Mouse (Mus musculus): Measurements from ENCODE around the gene Csrp3. TPM values are rescaled to one million over a fixed set of nuclear protein-coding genes. Genes with fewer than 3 reads are reported as not detected.

The Csrp3 gene
- total and polyA plus RNA-seq, 3 experiments: 1.7 to 2.3 TPM; not detected in 1

DNA sequence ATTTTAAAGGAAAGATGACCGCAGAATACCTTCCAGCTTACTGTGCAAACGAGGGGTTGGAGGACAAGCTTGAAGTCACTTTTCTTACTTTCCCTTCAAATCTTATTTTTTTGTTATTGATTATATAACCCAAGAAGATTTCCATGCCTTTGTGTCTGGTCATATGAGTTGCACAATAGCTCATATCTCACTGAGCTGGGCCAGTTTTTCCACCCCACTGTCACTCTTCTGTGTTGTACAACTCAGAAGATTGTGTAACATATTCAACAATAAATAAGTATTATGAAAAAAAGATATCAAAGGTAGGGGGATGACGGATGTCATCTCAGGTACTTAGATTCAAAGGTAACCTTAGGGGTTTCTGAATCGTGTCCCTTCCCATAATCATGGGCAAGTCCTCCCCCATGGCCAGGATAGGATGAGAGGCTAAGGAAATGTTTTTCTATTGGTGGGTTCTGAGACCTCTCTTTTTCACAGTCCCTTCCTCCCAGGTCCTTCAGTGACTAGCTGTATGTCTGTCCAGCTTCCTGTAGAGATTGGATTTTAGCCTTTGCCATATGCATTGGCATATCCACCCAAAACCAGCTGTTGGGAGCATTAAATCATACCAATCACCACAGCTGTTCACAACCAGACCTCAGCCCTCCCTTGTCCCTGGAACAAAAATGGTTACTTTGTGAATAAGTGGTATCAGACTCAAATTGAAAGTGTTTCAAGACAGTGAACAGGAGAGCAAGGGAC lies 35.9 kb upstream of the Csrp3 start:
- H3K27ac ChIP-seq (ENCODE audit: insufficient read depth, low read depth): no peak overlapping the region
- H3K4me1 ChIP-seq (ENCODE audit: control insufficient read depth in 1 of 2, insufficient read depth in 2 of 2): peaks cover 4 to 13% of the 10 kb centered on the region in 2 experiments; a peak in 3 of 4 replicates
- no peak overlapping the region for H3K9ac ChIP-seq (ENCODE audit: insufficient read depth, low read depth)
- H3K9me3 ChIP-seq (replicated peaks; ENCODE audit: low read length): no peaks in the 10 kb centered on the region
- H3K79me2 ChIP-seq (replicated peaks; ENCODE audit: control insufficient read depth, extremely low read depth, insufficient read depth, poor library complexity, severe bottlenecking): no peaks in the 10 kb centered on the region; the same call in 1 of the 2 replicates
- in situ Hi-C loops (cut with MboI; ENCODE audit: low pct_ligation_motif_present, low pct_unique_long_range_greater_than_20kb, low sequenced_read_pairs): no loop called here
- H3K27me3 ChIP-seq (replicated peaks): peaks cover 67% of the 10 kb centered on the region
- H3K4me2 ChIP-seq (ENCODE audit: insufficient read depth, low read depth, poor library complexity, severe bottlenecking): no peak overlapping the region
- H3K4me3 ChIP-seq (replicated peaks in 1 of 3; ENCODE audit: low read depth in 2 of 3, low read length in 2 of 3, poor library complexity in 1 of 3): no peak overlapping the region
- DNase-seq (ENCODE audit: extremely low read depth): no peak
- TF ChIP-seq USF2 (conservative IDR thresholded peaks at IDR 0.05; ENCODE audit: low read depth, low read length) (no peak), UBTF (IDR thresholded peaks at IDR 0.05; ENCODE audit: low read depth, low read length) (no peak), BHLHE40 (IDR thresholded peaks at IDR 0.05; ENCODE audit: low read depth, low read length) (no peak), SIN3A (IDR thresholded peaks at IDR 0.05; ENCODE audit: low read length) (no peak), SMC3 (IDR thresholded peaks at IDR 0.05; ENCODE audit: low read depth, low read length) (no peak), PAX5 (IDR thresholded peaks at IDR 0.05; ENCODE audit: low read length) (no peak), ETS1 (conservative IDR thresholded peaks at IDR 0.05; ENCODE audit: low read depth, low read length) (no peak), TCF12 (IDR thresholded peaks at IDR 0.05; ENCODE audit: low read depth, low read length) (no peak), POLR2AphosphoS2 (IDR thresholded peaks at IDR 0.05; ENCODE audit: low read depth, low read length) (no peak), JUND (conservative IDR thresholded peaks at IDR 0.05; ENCODE audit: low read depth, low read length) (no peak)
- dilution Hi-C loops (cut with MboI; ENCODE audit: extremely low pct_ligation_motif_present, extremely low pct_unique_long_range_greater_than_20kb, low sequenced_read_pairs): no loop called here
- H3K36me3 ChIP-seq (replicated peaks in 1 of 2; ENCODE audit: control insufficient read depth in 1 of 2, insufficient read depth in 1 of 2, low read length in 1 of 2): peaks cover 0 to 3% of the 10 kb centered on the region in 2 experiments

DNA sequence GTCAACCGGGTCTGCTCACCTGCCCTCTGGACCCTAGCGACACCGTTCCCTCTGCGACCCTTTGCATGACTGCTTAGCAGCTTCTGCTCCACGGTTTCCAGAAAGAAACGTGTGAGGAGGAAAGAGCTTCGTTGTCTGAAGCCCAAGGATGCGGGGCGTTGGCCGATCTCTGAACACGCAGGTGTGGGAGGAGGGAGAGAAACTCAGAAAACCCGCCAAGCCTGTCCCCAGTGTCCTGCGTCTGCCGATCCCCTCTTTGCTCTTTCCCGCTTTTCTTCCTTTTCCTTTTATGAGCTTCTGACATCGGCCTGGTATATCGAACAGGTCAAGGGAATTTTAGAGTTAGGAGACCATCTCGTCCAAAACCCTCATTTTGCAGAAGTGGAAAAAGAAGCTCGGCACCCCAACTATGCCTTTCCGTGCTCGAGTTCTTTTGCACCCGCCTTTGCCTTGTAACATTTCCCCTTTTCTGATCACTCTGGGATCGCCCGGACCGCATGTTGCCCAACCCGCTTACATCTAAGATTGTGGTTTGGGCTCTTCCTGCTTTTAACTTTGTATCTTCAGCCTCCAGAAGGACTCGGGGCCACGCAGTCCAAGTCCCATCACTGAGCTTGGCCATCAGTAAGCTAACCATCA lies 34.3 kb upstream of the Csrp3 start:
- Histone ChIP-seq H3K4me1 (ENCODE audit: control insufficient read depth in 1 of 2, insufficient read depth in 2 of 2) (peaks cover 4 to 13% of the 10 kb centered on the region in 2 experiments; a peak in 3 of 4 replicates), H3K9me3 (replicated peaks; ENCODE audit: low read length) (no peaks in the 10 kb centered on the region), H3K9ac (ENCODE audit: insufficient read depth, low read depth) (peak overlapping the region; percentile 51; the same call in 1 of the 2 replicates), H3K27me3 (replicated peaks) (peaks cover 51% of the 10 kb centered on the region), H3K36me3 (replicated peaks in 1 of 2; ENCODE audit: control insufficient read depth in 1 of 2, insufficient read depth in 1 of 2, low read length in 1 of 2) (peaks cover 7 to 18% of the 10 kb centered on the region in 2 experiments), H3K79me2 (replicated peaks; ENCODE audit: control insufficient read depth, extremely low read depth, insufficient read depth, poor library complexity, severe bottlenecking) (no peaks in the 10 kb centered on the region; the same call in 1 of the 2 replicates), H3K27ac (ENCODE audit: insufficient read depth, low read depth) (no peak overlapping the region), H3K4me2 (ENCODE audit: insufficient read depth, low read depth, poor library complexity, severe bottlenecking) (peak overlapping the region; percentile 86), H3K4me3 (replicated peaks in 1 of 3; ENCODE audit: low read depth in 2 of 3, low read length in 2 of 3, poor library complexity in 1 of 3) (peak overlapping the region; percentile 35 to 70 (median 62))
- in situ Hi-C loops (cut with MboI; ENCODE audit: low pct_ligation_motif_present, low pct_unique_long_range_greater_than_20kb, low sequenced_read_pairs): no loop called here
- dilution Hi-C loops (cut with MboI; ENCODE audit: extremely low pct_ligation_motif_present, extremely low pct_unique_long_range_greater_than_20kb, low sequenced_read_pairs): no loop called here
- DNase-seq (ENCODE audit: extremely low read depth): no peak
- TF ChIP-seq MAZ (IDR thresholded peaks at IDR 0.05; ENCODE audit: low read depth, low read length): no peak
- no peak for TF ChIP-seq GABPA (IDR thresholded peaks at IDR 0.05; ENCODE audit: insufficient replicate concordance, low read depth, low read length)
- TF ChIP-seq RAD21 (IDR thresholded peaks at IDR 0.05; ENCODE audit: low read depth, low read length): no peak
- no peak for TF ChIP-seq MAFK (IDR thresholded peaks at IDR 0.05; ENCODE audit: insufficient replicate concordance, low read length)
- no peak for TF ChIP-seq ZNF384 (IDR thresholded peaks at IDR 0.05; ENCODE audit: low read depth, low read length)
- no peak for TF ChIP-seq SMC3 (IDR thresholded peaks at IDR 0.05; ENCODE audit: low read depth, low read length)
- no peak for TF ChIP-seq RCOR1 (conservative IDR thresholded peaks at IDR 0.05; ENCODE audit: low read depth, low read length)
- no peak for TF ChIP-seq IRF4 (IDR thresholded peaks at IDR 0.05; ENCODE audit: low read depth, low read length)
- TF ChIP-seq NELFE (IDR thresholded peaks at IDR 0.05; ENCODE audit: low read depth, low read length): no peak
- TF ChIP-seq CTCF (conservative IDR thresholded peaks at IDR 0.05 in 1 of 2, IDR thresholded peaks at IDR 0.05 in 1 of 2; ENCODE audit: low read depth in 2 of 2, low read length in 2 of 2): no peak
- TF ChIP-seq USF2 (conservative IDR thresholded peaks at IDR 0.05; ENCODE audit: low read depth, low read length): no peak
- TF ChIP-seq ZMIZ1 (IDR thresholded peaks at IDR 0.05; ENCODE audit: low read depth, low read length): no peak
- no peak for TF ChIP-seq TBP (conservative IDR thresholded peaks at IDR 0.05; ENCODE audit: low read depth, low read length)

Data from CH12.LX (cell line).